Mouse (Mus musculus): ENCODE measurements around the gene Tenm2. TPM values are rescaled to one million over a fixed set of nuclear protein-coding genes. Genes with fewer than 3 reads are reported as not detected.

Gene Tenm2
- total RNA-seq, 2 experiments from 2014 or later: 71.1 to 107 TPM

GRCm38 (mm10) chr11:36446351-36446750 lies 789.4 kb downstream of the Tenm2 start:
- no peak for DNase-seq (ENCODE audit: low spot score in 2 of 2)
- intact Hi-C loops (cut with DNase I): no loop called here

- DNase-seq (ENCODE audit: low spot score in 2 of 2): no peak
- intact Hi-C loops (cut with DNase I): no loop called here
These were observed 791.9 kb downstream of the Tenm2 start for GRCm38 (mm10) chr11:36443821-36444220.

GRCm38 (mm10) chr11:36441801-36442200 lies 794.0 kb downstream of the Tenm2 start:
- intact Hi-C loops (cut with DNase I): no loop called here
- no peak for DNase-seq (ENCODE audit: low spot score in 2 of 2)

GRCm38 (mm10) chr11:36436251-36436650 lies 799.5 kb downstream of the Tenm2 start:
- intact Hi-C loops (cut with DNase I): no loop called here
- DNase-seq (ENCODE audit: low spot score in 2 of 2): no peak

GRCm38 (mm10) chr11:36428947-36429346 lies 806.8 kb downstream of the Tenm2 start:
- no peak for DNase-seq (ENCODE audit: low spot score in 2 of 2)
- intact Hi-C loops (cut with DNase I): no loop called here

GRCm38 (mm10) chr11:36424959-36425358 lies 810.8 kb downstream of the Tenm2 start:
- intact Hi-C loops (cut with DNase I): no loop called here
- no peak for DNase-seq (ENCODE audit: low spot score in 2 of 2)

- DNase-seq (ENCODE audit: low spot score in 2 of 2): no peak
- intact Hi-C loops (cut with DNase I): no loop called here
These were observed 815.7 kb downstream of the Tenm2 start for GRCm38 (mm10) chr11:36420047-36420446.

- intact Hi-C loops (cut with DNase I): no loop called here
- DNase-seq (ENCODE audit: low spot score in 2 of 2): no peak
These were observed 820.5 kb downstream of the Tenm2 start for GRCm38 (mm10) chr11:36415244-36415643.

- DNase-seq (ENCODE audit: low spot score in 2 of 2): no peak
- intact Hi-C loops (cut with DNase I): no loop called here
These were observed 824.9 kb downstream of the Tenm2 start for GRCm38 (mm10) chr11:36410881-36411280.

- intact Hi-C loops (cut with DNase I): no loop called here
- no peak for DNase-seq (ENCODE audit: low spot score in 2 of 2)
These were observed 839.7 kb downstream of the Tenm2 start for GRCm38 (mm10) chr11:36395803-36396710.

- intact Hi-C loops (cut with DNase I): no loop called here
- no peak for DNase-seq (ENCODE audit: low spot score in 2 of 2)
These were observed 851.1 kb downstream of the Tenm2 start for GRCm38 (mm10) chr11:36384696-36385095.

- intact Hi-C loops (cut with DNase I): no loop called here
- no peak for DNase-seq (ENCODE audit: low spot score in 2 of 2)
These were observed 864.0 kb downstream of the Tenm2 start for GRCm38 (mm10) chr11:36371814-36372213.

- intact Hi-C loops (cut with DNase I): no loop called here
- DNase-seq (ENCODE audit: low spot score in 2 of 2): no peak
These were observed 870.7 kb downstream of the Tenm2 start for GRCm38 (mm10) chr11:36365067-36365466.

GRCm38 (mm10) chr11:36364441-36364840 lies 871.3 kb downstream of the Tenm2 start:
- intact Hi-C loops (cut with DNase I): no loop called here
- no peak for DNase-seq (ENCODE audit: low spot score in 2 of 2)

GRCm38 (mm10) chr11:36362514-36362913 lies 873.2 kb downstream of the Tenm2 start:
- no peak for DNase-seq (ENCODE audit: low spot score in 2 of 2)
- intact Hi-C loops (cut with DNase I): no loop called here

GRCm38 (mm10) chr11:36353252-36353651 lies 882.5 kb downstream of the Tenm2 start:
- intact Hi-C loops (cut with DNase I): no loop called here
- DNase-seq (ENCODE audit: low spot score in 2 of 2): no peak

GRCm38 (mm10) chr11:36351752-36352151 lies 884.0 kb downstream of the Tenm2 start:
- intact Hi-C loops (cut with DNase I): no loop called here
- DNase-seq (ENCODE audit: low spot score in 2 of 2): no peak

- DNase-seq (ENCODE audit: low spot score in 2 of 2): no peak
- intact Hi-C loops (cut with DNase I): no loop called here
These were observed 884.4 kb downstream of the Tenm2 start for GRCm38 (mm10) chr11:36351341-36351740.

- intact Hi-C loops (cut with DNase I): no loop called here
- no peak for DNase-seq (ENCODE audit: low spot score in 2 of 2)
These were observed 885.5 kb downstream of the Tenm2 start for GRCm38 (mm10) chr11:36350264-36350663.

- no peak for DNase-seq (ENCODE audit: low spot score in 2 of 2)
- intact Hi-C loops (cut with DNase I): no loop called here
These were observed 885.9 kb downstream of the Tenm2 start for GRCm38 (mm10) chr11:36349856-36350255.

GRCm38 (mm10) chr11:36341799-36342198 lies 894.0 kb downstream of the Tenm2 start:
- DNase-seq (ENCODE audit: low spot score in 2 of 2): peak; percentile 52 to 73
- intact Hi-C loops (cut with DNase I): no loop called here
